Mouse (Mus musculus) neural tube, embryonic 15.5 days (tissue): Measurements from ENCODE around the gene Gas7. TPM values are rescaled to one million over a fixed set of nuclear protein-coding genes. Genes with fewer than 3 reads are reported as not detected.

Experiments
- ATAC-seq: fragments of 200-750 bp; cut with Nextera tagmentation; 2 replicates; pipeline ENCODE4 v1.8.0; 2017; ENCODE audit warnings: mild to moderate bottlenecking, moderate TSS enrichment, moderate library complexity; ENCODE audit not compliant: low FRiP score
- H3K27ac ChIP-seq: fragments of 300-500 bp; sonication (generic); replicated peaks from 2 replicates; pipeline ENCODE4 v1.5.1; 2015; ENCODE audit warnings: mild to moderate bottlenecking, inconsistent platforms
- H3K27me3 ChIP-seq: fragments of 300-500 bp; sonication (generic); replicated peaks from 2 replicates; pipeline ENCODE4 v1.6.1; 2015; ENCODE audit warnings: inconsistent platforms
- H3K36me3 ChIP-seq: fragments of 300-500 bp; sonication (generic); 2 replicates; pipeline ENCODE4 v1.6.1; 2015; ENCODE audit warnings: inconsistent platforms
- H3K4me1 ChIP-seq: fragments of 300-500 bp; sonication (generic); 2 replicates; pipeline ENCODE4 v1.6.1; 2015; ENCODE audit warnings: inconsistent platforms
- H3K4me2 ChIP-seq: fragments of 300-500 bp; sonication (generic); 2 replicates; pipeline ENCODE4 v1.6.1; 2015; ENCODE audit warnings: inconsistent platforms, mild to moderate bottlenecking, moderate library complexity
- H3K4me3 ChIP-seq: fragments of 300-500 bp; sonication (generic); replicated peaks from 2 replicates; pipeline ENCODE4 v1.5.1; 2015; ENCODE audit warnings: mild to moderate bottlenecking, inconsistent platforms
- H3K9ac ChIP-seq: fragments of 300-500 bp; sonication (generic); replicated peaks from 2 replicates; pipeline ENCODE4 v1.6.1; 2015; ENCODE audit warnings: mild to moderate bottlenecking, inconsistent platforms
- H3K9me3 ChIP-seq: fragments of 300-500 bp; sonication (generic); replicated peaks from 2 replicates; pipeline ENCODE4 v1.6.1; 2016; ENCODE audit warnings: inconsistent platforms
- WGBS: fragments of 180-500 bp; shearing (Covaris S2); methylation state at CpG from one replicate; pipeline ENCODE4 v1.1.7; 2015; ENCODE audit warnings: mixed read lengths; 5-methylcytosine and 5-hydroxymethylcytosine counted together
- polyA plus RNA-seq: library from polyadenylated mRNA; unstranded; fragments of >200 nt; fragmentation: Nextera tagmentation; extraction: Ambion mirVana; gene quantifications from 2 replicates; pipeline ENCODE4 v1.2.1, GENCODE M21; 2015

Gene Gas7
- polyA plus RNA-seq, 1 experiment from 2014 or later = 26.7 TPM

- Histone ChIP-seq H3K36me3 (no peaks in the 10 kb centered on the region), H3K27me3 (peaks cover 6% of the 10 kb centered on the region), H3K4me2 (peak overlapping the region; percentile 98), H3K9me3 (no peaks in the 10 kb centered on the region), H3K4me1 (peaks cover 16% of the 10 kb centered on the region), H3K4me3 (peak overlapping the region; percentile 63), H3K27ac (peak overlapping the region; percentile 43), H3K9ac (peak overlapping the region; percentile 67)
- ATAC-seq = peak; percentile 69; the same call in 1 of the 2 replicates
- under 1% methylated on average over 42 of the region's 42 CpGs for WGBS
Observed at GRCm38 (mm10) chr11:67455527-67455981, 317 bp downstream of the Gas7 start.

GRCm38 (mm10) chr11:67456029-67456428, 792 bp downstream of the Gas7 start:
- Histone ChIP-seq H3K4me2 (peak overlapping the region; percentile 98), H3K9ac (peak overlapping the region; percentile 67), H3K9me3 (no peaks in the 10 kb centered on the region), H3K27me3 (peaks cover 6% of the 10 kb centered on the region), H3K36me3 (no peaks in the 10 kb centered on the region), H3K4me1 (peaks cover 16% of the 10 kb centered on the region), H3K4me3 (peak overlapping the region; percentile 63), H3K27ac (no peak overlapping the region)
- ATAC-seq = no peak
- 11% methylated on average over 7 of the region's 7 CpGs for WGBS

- WGBS = 37% methylated on average over 2 of the region's 2 CpGs
- H3K9me3 ChIP-seq = no peaks in the 10 kb centered on the region
Observed at GRCm38 (mm10) chr11:67458171-67458570, 2.9 kb downstream of the Gas7 start.

GRCm38 (mm10) chr11:67467132-67467531, 11.9 kb downstream of the Gas7 start:
- no peak overlapping the region for H3K4me3 ChIP-seq
- no peaks in the 10 kb centered on the region for H3K9me3 ChIP-seq
- H3K9ac ChIP-seq = no peak overlapping the region
- no peaks in the 10 kb centered on the region for H3K4me1 ChIP-seq
- WGBS = 41% methylated on average over 4 of the region's 4 CpGs
- no peak for ATAC-seq
- no peaks in the 10 kb centered on the region for H3K36me3 ChIP-seq
- H3K27ac ChIP-seq = no peak overlapping the region
- H3K27me3 ChIP-seq = no peaks in the 10 kb centered on the region
- no peak overlapping the region for H3K4me2 ChIP-seq

More at GRCm38 (mm10) chr11:67458171-67458570, 2.9 kb downstream of the Gas7 start:
- ATAC-seq = no peak
- Histone ChIP-seq H3K9ac (no peak overlapping the region), H3K27ac (no peak overlapping the region), H3K4me3 (no peak overlapping the region), H3K36me3 (no peaks in the 10 kb centered on the region), H3K4me1 (peaks cover 16% of the 10 kb centered on the region), H3K4me2 (no peak overlapping the region), H3K27me3 (peaks cover 6% of the 10 kb centered on the region; the same call in 1 of the 2 replicates)

- no peak overlapping the region for H3K4me2 ChIP-seq
- H3K9ac ChIP-seq = no peak overlapping the region
- H3K36me3 ChIP-seq = no peaks in the 10 kb centered on the region
- no peak overlapping the region for H3K27ac ChIP-seq
- H3K9me3 ChIP-seq = no peaks in the 10 kb centered on the region
- H3K27me3 ChIP-seq = no peaks in the 10 kb centered on the region
- H3K4me3 ChIP-seq = no peak overlapping the region
- ATAC-seq = no peak
- H3K4me1 ChIP-seq = no peaks in the 10 kb centered on the region
- WGBS = 86% methylated on average over 7 of the region's 7 CpGs
Observed at GRCm38 (mm10) chr11:67468846-67469245, 13.6 kb downstream of the Gas7 start.

GRCm38 (mm10) chr11:67474590-67474989, 19.4 kb downstream of the Gas7 start:
- no peak overlapping the region for H3K27ac ChIP-seq
- WGBS = 66% methylated on average over 5 of the region's 5 CpGs
- H3K9ac ChIP-seq = no peak overlapping the region
- H3K36me3 ChIP-seq = no peaks in the 10 kb centered on the region
- no peak overlapping the region for H3K4me2 ChIP-seq
- H3K9me3 ChIP-seq = no peaks in the 10 kb centered on the region
- no peaks in the 10 kb centered on the region for H3K27me3 ChIP-seq
- no peak overlapping the region for H3K4me3 ChIP-seq
- no peak for ATAC-seq
- H3K4me1 ChIP-seq = no peaks in the 10 kb centered on the region

- Histone ChIP-seq H3K27ac (no peak overlapping the region), H3K4me1 (no peaks in the 10 kb centered on the region), H3K36me3 (no peaks in the 10 kb centered on the region), H3K9ac (no peak overlapping the region), H3K4me3 (no peak overlapping the region), H3K4me2 (no peak overlapping the region), H3K9me3 (no peaks in the 10 kb centered on the region), H3K27me3 (no peaks in the 10 kb centered on the region)
- 76% methylated on average over 4 of the region's 4 CpGs for WGBS
- ATAC-seq = no peak
Observed at GRCm38 (mm10) chr11:67479534-67479933, 24.3 kb downstream of the Gas7 start.

- no peak overlapping the region for H3K4me2 ChIP-seq
- H3K9ac ChIP-seq = no peak overlapping the region
- H3K4me3 ChIP-seq = no peak overlapping the region
- no peaks in the 10 kb centered on the region for H3K9me3 ChIP-seq
- H3K36me3 ChIP-seq = no peaks in the 10 kb centered on the region
- no peak overlapping the region for H3K27ac ChIP-seq
- ATAC-seq = no peak
- 91% methylated on average over 5 of the region's 5 CpGs for WGBS
- H3K27me3 ChIP-seq = no peaks in the 10 kb centered on the region
- H3K4me1 ChIP-seq = no peaks in the 10 kb centered on the region
Observed at GRCm38 (mm10) chr11:67480204-67480956, 25.1 kb downstream of the Gas7 start.

- no peak overlapping the region for H3K27ac ChIP-seq
- no peak for ATAC-seq
Observed at GRCm38 (mm10) chr11:67481691-67482090, 26.5 kb downstream of the Gas7 start.

GRCm38 (mm10) chr11:67482217-67482760, 27.1 kb downstream of the Gas7 start:
- WGBS = 78% methylated on average over 9 of the region's 9 CpGs
- H3K4me2 ChIP-seq = no peak overlapping the region
- no peak overlapping the region; the same call in 1 of the 2 replicates for H3K27ac ChIP-seq
- no peak overlapping the region for H3K9ac ChIP-seq
- H3K4me1 ChIP-seq = no peaks in the 10 kb centered on the region
- no peaks in the 10 kb centered on the region for H3K36me3 ChIP-seq
- no peaks in the 10 kb centered on the region for H3K27me3 ChIP-seq
- no peak for ATAC-seq
- no peaks in the 10 kb centered on the region for H3K9me3 ChIP-seq
- H3K4me3 ChIP-seq = no peak overlapping the region

More at GRCm38 (mm10) chr11:67481691-67482090, 26.5 kb downstream of the Gas7 start:
- Histone ChIP-seq H3K4me3 (no peak overlapping the region), H3K4me1 (no peaks in the 10 kb centered on the region), H3K9me3 (no peaks in the 10 kb centered on the region), H3K9ac (no peak overlapping the region), H3K36me3 (no peaks in the 10 kb centered on the region), H3K27me3 (no peaks in the 10 kb centered on the region), H3K4me2 (no peak overlapping the region)
- 88% methylated on average over 5 of the region's 5 CpGs for WGBS

GRCm38 (mm10) chr11:67488156-67488555, 32.9 kb downstream of the Gas7 start:
- H3K4me1 ChIP-seq = no peaks in the 10 kb centered on the region
- no peaks in the 10 kb centered on the region for H3K36me3 ChIP-seq
- ATAC-seq = no peak
- H3K4me3 ChIP-seq = no peak overlapping the region
- no peak overlapping the region for H3K4me2 ChIP-seq
- WGBS = 92% methylated on average over 12 of the region's 12 CpGs
- H3K9ac ChIP-seq = no peak overlapping the region
- H3K27me3 ChIP-seq = no peaks in the 10 kb centered on the region
- H3K9me3 ChIP-seq = no peaks in the 10 kb centered on the region
- no peak overlapping the region for H3K27ac ChIP-seq

- ATAC-seq = no peak
- H3K4me3 ChIP-seq = no peak overlapping the region
- H3K4me2 ChIP-seq = no peak overlapping the region
- 85% methylated on average over 10 of the region's 10 CpGs for WGBS
- no peak overlapping the region for H3K27ac ChIP-seq
- no peaks in the 10 kb centered on the region for H3K36me3 ChIP-seq
- no peaks in the 10 kb centered on the region for H3K4me1 ChIP-seq
- no peaks in the 10 kb centered on the region for H3K9me3 ChIP-seq
- no peak overlapping the region for H3K9ac ChIP-seq
- H3K27me3 ChIP-seq = no peaks in the 10 kb centered on the region
Observed at GRCm38 (mm10) chr11:67489647-67490175, 34.5 kb downstream of the Gas7 start.
